Mouse (Mus musculus) urinary bladder, postnatal 36 days (tissue): ENCODE measurements at regions not wholly inside any gene's neighbourhood (a gene's known extent, or its start where the extent isn't known, plus 50 kb on each side); places are given as distances from the start of the nearest gene placed in this dataset.

ENCODE experiments used
- DNase-seq, 2 experiments: peaks; one replicate each; pipeline ENCODE4 v3.0.0; 2022; ENCODE audit warnings: low spot score in 2 of 2, mixed read lengths in 1 of 2

DNA sequence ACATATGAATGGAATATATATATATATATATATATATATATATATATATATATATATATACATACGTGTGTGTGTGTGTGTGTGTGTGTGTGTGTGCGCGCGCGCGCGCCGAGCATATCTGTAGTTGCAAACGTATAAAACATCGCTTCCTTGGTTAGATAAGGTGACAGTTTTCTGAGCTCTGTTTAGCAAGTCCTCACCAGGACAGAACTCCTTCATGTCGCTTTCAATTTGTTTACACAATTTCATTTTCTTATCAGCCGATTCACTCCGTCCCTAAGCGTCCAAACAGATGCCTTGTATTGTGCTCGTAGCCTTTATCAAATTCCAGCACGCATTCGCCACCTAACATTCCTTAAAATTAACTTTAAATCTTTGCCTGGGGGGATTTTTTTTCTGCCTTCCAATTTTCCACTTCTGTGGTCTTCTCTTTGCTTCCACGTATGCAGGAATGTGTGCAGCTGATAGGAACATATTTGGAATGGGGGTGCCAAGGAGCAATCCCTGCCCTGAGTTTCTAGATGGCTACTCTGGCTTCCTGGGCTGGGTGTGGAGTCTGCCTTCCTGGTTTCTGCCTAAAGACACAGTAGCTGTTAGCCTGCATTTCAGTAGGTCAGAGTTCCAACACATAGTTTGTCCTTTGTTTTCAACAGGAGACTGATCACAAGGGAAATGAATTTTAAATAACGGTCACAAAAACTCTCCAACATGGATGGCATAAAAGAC lies 575.7 kb downstream of the Robo2 start:
- no peak for DNase-seq

DNA sequence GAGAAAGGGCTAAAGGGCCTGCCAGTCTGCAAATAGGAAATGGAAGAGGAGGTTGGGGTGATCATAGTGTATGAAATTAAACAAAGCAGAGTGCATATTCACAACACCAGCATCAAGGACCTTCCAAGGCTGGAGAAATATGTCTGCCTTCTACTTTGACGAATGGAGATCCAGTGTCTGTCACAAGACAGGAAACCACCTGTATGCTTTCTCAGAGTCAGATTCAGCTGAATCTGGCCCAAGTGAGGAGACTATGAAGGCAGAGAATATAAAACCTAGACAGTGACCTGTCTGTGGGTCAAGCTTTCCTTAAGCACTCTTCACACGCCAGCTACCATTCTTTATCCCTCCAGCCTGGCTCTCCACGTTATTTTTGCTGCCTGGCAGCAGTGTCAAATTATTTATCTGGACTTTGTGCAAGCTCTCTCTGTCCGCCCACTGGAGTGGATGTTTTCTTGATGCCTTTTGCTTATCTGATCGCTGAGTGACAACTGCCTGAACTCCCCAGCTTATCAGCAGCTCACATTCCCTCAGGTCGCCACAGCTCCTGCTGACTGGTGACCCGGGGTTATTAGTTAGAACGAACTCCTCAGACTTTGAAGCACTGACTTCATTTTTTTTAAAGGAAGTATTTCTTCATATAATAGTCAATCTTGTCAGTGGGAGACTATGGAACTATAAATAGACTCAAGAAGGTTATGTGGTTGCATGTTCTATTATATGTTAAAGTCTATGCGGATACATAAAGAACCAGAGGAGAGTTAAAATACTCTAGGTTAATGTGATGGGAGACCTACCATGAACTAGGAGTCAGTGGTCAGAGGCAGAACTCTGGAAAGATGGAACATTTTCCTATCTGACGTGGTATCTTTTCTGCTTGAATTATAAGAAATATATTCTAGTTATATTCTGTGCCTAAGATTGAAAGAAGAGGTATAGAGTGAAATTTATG lies 590.0 kb downstream of the Robo2 start:
- no peak for DNase-seq

DNA sequence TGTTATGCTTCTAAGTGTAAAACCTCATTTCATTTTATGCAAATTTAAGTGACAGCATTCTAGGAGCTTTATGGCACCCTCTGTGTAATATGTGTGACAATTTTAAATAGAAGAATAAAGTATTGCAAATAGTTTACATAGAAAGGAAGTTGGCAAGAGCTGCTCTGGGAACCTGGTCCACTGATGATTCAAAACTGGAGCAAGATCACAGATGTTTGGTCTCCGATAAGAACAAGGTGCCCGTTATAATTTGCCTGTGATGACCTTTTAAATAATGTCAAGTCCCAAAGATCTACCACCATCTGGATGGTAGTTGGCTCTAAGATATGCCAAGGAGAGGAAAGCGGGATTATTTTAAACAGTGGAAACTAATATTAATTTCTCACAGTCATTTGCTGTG lies 607.1 kb downstream of the Robo2 start:
- DNase-seq, result no peak

DNA sequence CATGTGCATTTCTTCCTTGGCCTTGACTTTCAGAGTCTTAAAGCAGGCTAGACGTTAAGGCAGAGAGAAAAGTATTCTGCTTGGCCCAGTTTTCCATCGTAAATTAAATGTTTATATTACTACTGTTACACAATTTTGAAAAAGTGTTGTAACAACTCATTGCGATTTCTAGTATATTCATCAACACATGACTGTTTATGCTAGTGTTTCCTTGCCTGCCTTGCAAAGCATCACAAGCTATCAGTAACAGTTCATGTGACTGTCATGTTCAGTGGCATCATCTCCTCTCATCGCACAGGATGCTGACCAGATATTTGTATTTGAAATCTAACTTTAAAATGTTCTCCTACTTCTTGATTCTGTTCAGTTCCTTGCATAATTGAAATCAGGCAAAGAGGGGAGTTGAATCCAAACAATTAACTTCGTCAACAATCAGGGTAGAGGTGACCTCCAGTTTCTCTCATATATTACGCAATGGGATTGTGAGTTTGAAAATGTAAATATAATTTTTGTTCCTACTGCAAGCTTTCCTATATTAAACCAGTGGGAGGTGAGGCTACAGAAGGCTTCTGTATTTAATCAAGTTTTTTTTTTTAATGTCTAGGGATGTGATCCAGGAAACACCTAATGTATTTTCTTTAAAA lies 615.0 kb downstream of the Robo2 start:
- no peak for DNase-seq

DNA sequence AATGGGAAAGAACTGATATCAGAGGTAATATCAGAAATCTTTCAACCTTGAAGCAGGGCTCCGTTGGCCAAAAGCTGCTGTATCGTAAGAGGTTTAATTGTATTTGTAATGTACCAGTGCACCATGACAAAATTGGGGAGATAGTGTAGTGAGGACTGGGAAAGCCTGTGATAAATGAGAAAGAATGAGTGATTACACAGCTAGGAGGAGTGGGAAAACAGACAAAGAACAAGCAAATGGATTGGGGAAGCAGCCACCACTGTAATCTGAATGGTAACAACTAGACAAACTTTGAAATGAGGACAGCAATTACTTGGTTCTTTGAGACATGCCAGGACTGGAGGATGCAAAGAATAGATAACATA lies 626.6 kb downstream of the Robo2 start:
- DNase-seq, result no peak

DNA sequence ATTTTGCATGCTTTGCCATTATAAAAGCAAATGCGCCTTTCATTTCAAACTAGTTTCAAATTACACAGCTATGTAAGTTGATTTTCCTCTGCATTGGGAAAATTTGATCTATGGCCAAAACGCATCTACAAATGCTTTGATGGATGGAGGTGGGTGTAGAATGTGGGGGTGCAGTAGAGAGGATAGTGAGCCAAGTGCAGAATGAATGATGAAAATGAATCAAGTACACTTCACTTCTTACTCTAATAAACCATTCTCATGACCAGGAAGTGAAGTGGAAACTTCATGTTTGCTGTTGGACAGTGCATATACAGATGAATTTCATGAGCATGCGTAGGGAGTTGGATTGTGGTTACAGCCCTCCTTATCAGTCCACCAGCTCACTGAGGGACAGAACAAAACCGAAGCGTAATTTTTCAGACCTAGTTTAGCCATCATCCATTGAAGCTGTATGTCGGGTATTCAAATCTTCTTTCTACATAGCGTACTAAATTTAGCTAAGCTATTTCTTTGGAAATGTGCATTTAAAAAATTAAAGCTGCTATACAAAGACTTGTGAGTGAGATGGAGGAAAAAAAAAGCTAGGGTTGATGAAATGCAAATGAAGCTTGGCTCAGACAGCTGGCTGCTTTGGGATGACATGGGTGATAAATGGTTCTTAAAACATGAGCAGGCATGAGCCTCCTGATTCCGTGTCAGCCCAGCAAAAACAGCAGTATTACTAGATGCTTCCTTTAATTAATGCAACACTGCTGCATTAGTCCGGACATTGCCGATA lies 627.1 kb downstream of the Robo2 start:
- no peak for DNase-seq

DNA sequence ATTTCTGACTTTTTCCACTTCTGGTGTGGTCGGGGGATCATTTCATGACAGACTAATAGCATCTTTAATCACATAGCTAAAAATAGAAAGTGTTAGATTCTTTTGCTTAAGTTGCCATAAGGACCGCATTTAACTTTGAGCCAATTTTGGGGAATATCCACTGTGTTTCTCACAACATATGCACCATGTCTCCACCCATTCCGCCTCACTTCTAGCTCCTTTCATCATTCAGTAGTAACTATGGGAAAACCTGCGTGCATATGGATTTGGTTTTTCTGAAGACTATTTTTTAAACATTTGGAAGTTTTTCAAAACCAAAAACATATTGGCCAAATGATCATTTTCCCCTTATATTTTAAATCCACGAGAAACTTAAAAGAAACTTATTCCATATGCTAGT lies 639.2 kb downstream of the Robo2 start:
- no peak for DNase-seq

DNA sequence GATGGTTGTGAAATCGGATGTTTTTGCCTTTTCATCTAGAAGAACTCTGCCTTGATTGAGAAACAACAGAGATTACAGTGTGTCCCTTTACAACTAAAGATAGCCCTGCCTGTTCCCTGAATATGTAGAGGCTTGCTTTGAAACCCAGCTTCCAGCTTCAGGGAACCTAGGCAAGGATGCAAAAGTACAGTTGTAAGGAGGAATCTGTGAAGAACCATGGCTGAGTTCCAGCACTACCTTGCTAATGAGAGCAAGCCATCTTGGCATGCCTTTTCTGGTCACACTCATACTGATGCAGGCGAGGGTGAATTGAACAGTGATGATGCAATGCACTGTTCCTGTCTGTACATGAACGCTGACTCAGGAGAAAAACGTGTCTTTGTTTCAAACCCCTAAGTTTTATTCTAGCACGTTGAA lies 641.2 kb downstream of the Robo2 start:
- peak in 1 of 2 experiments; percentile 5 for DNase-seq

DNA sequence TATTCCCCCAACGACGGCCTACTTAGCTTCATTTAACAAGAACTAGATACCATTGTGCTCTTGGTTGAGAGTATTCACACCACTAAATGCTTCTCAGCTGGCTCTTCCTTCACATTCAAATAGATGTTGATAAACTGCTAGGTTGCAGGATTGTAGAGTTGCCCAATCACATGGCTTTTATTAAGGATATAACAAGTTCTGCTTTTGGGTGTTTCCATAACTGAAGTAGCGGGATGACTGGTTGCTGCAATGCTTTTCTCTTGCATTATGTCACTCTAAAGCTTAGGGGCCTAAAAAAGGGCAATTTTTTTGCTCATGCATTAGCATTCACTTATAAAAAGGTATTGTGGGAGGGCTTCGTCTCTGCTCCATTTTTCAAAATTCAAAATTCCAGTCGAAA lies 641.9 kb downstream of the Robo2 start:
- no peak for DNase-seq

DNA sequence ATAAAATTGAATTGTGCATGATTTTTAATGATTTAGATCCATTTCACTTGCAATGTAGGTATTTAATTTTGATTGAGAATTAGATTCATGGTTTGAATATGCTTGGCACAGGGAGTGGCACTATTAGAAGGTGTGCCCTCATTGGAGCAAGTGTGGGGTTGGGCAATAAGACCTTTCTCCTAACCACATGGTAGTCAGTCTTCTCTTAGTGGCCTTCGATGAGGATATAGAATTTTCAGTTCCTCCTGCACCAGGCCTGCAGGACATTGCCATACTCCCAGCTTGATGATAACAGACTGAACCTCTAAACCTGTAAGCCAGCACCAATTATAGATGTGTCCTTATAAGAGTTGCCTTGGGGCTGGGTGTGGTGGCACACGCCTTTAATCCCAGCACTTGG lies 642.9 kb downstream of the Robo2 start:
- no peak for DNase-seq

DNA sequence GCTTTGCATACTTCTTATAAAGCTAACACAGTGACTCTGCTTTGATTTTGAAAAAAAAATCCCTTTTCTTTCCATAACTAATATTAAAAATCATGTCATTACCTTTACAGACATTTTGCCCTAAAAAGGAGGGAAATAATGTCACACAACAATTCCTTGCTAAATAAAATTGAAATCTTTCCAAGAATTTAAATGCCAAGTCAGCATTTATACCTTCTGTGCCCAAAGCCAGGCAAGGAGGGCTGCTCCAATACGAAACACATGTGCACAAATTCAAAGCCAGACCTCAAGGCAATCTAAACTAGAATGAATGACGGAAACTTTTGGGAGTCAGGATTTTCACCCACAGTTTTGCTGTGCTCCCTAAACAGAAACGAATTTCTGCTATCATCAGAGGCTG lies 646.4 kb downstream of the Robo2 start:
- DNase-seq, result no peak

DNA sequence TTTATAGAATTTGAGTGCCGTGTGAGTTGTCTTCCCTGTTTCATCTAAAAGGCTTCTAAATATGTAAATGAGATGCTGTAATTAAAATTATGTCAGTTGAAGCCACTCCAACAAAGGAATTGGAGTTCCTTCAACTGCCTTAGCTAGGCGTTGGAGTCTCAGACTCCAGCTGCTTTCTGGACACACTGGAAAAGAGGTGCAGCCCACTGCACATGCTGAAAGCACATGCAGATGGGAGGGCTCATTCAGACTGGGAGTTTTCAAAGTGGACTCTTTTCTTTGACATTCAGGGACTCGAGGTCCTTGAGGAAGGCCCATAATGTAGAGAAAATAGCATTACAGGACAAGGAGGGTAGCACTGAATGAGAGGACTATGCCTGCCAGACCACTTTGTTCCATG lies 650.7 kb downstream of the Robo2 start:
- DNase-seq, result no peak

DNA sequence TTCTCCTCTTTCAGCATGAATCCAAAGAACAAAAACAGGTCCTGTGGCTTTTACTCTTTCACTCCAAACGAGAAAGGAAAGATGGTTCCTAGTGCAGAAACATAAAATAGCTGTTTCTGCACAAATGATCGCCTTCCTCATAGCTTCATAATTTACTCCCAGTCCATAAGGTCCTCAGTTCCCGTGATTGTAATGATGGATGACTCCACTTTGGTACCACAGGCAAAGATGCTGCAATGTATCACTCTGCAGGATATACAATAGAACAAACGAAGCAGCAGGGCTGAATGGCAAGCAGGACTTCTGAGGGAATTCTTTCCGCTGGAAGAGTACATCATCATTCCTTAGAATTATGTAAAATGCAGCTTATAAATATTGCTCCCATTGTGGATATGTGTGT lies 652.8 kb downstream of the Robo2 start:
- no peak for DNase-seq

DNA sequence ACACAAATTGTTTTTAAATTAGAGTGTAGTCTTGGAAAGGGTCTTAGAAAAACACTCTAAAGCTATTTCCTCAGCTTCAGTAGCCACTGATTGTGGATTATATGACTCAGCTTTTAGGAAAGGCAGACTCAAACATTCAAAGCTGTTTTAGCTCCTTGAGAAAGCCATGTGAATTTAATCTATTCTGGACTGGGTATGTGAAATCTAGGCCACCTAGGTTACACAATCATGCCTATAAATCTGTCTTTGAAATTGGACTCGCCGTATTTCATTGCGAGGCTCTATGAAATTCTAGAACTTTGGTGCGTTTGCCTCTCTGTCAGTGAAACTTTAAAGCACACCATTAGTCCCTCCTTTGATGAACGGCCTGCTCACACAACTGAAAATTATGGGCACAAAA lies 657.3 kb downstream of the Robo2 start:
- DNase-seq, result no peak

DNA sequence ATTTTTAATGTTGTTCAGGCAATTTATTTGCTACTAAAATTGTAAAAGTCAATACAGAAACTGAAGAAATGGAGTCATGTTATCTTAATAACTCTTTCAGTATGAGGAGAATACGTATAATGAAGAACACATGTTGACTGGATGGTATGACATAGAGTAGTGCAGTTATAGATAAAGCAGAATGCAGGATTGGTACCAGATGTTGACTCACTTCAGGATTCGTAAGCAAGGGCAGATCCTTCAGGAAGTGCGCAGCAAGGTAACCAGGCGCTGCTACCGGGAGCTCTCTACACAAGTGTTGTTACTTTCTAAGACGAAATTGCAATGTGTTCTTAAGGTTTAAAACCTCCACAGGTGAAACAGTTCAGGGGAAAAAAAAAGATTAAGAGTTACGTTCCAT lies 683.3 kb downstream of the Robo2 start:
- no peak for DNase-seq

DNA sequence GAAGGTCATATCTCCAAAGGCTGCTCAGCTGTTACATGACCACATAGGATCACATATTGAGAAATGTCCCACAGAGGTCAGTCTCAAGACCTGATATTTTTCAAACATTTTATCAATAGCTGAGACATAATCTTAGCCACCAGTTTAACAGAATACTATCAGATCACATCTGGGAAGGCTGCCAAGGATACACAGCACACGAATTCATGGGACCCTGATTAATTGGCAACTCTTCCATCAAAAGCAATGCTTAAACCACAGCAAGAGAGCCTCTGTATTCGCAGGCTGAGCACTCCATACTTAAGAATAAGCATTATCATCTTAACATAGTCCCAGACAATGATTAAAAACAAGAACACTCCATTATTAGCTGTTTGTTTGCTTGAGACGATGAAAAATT lies 691.9 kb downstream of the Robo2 start:
- DNase-seq, result no peak

DNA sequence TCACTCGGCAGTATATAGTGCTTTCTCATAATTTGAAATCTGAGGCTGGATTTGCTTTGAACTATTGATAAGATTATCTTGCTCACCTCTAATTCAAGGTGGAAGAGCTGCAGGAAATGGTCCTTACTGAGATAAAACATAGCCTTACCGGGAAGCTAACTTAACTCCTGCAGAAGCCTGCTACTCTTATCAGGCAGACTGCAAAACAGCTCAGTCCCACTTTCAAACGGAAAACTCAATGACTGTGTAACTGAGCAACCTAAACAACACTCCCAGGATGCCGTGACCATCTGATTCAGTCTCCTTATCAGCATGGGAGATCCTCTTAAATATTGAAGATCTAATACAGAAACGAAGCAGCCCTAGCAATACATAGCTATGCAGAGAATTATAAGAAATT lies 695.3 kb downstream of the Robo2 start:
- DNase-seq, result no peak

DNA sequence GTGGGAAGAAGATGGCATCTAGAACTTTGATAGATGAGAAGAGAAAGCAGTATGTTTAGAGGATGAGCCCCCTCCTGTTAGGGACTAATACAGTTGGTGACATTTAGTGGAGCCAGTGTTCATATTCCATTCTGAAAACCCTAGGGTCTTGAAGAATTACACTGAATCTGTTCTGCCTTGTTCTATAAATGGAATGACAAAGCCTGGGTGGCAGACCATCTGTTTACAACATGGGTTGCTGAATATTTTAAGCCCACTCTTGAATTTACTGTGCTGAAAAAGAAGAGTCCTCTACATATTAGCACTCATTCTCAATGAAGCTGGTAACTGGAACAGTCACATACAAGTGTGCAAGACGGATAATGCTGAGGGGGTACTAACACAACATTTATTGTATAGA lies 704.6 kb downstream of the Robo2 start:
- DNase-seq, result no peak

DNA sequence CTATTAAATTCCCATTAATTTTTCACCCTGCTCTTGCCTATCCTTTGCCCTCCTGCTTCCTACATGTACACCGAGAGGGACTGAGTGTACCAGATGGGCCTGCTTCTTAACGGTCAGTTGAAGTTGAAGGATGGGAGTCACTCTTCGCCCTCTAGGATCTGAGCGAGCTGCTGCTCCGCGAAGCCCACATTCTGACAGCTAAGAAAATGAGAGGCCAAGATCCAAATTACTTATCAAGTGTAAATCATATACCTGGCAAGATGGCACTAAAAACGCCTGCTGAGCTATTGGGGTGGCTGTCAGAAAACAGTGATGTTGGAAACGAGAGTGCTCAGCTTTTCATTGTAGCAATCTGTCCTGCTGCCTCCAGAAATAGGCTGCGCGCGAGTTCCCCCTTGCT lies 722.4 kb downstream of the Robo2 start:
- no peak for DNase-seq

DNA sequence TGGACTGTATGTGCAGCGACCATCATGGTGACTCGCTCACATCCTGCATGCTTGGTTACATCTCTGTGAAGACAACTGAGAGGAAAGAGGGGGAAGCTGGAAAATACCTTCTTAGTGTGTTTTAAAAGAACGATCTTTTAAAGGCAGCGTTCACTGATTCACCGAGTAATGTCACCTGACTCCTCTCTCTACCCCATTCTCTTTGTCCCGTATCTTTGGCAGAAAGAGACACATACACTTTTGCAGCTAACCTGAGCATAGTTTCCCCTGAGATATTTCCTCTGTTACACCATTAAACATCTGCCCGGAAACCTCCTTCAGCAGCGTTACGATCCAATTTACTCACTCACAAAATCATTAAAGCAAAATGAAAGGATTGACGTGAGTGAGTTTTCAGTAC lies 731.8 kb downstream of the Robo2 start:
- DNase-seq, result no peak

DNA sequence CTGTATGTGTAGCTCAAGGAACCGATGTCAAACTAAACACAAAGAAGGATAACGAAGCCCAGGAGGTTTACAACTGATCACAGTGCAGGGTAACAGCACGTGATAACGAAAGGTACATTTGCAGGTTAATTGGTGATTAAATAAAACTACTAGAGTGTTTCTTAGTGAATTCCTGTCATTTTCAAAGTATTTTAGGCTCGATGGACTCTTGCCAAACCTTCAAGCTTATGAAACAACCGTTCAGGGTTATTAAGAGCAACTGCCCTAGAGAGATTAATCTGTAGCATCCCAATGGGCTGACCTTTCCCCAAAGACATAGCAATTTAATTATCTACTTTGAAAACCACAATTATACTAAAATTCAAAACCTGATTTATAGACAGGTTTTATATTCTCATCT lies 741.1 kb downstream of the Robo2 start:
- DNase-seq, result no peak
